Mouse (Mus musculus) adrenal gland, postnatal 25 days (tissue): ENCODE results near the gene Prol1. TPM values are rescaled to one million over a fixed set of nuclear protein-coding genes. Genes with fewer than 3 reads are reported as not detected.
A peak's percentile ranks its signal among the peaks of the same experiment; 100 is the strongest.
"Not testable (repeated sequence)": the region's sequence is repeated elsewhere in the genome, so short reads cannot be mapped to it uniquely, and the experiment has no call there.

Experiments used
- DNase-seq: peaks from one replicate; pipeline ENCODE4 v3.0.0; 2021; ENCODE audit warnings: mixed read lengths
- long read RNA-seq: library from polyadenylated mRNA; stranded (forward); transcript quantifications from one replicate; pipeline ENCODE4 v2.0.0, GENCODE M21; 2021
- total RNA-seq: library from RNA; stranded (reverse); gene quantifications from 2 replicates; pipeline ENCODE4 v1.2.3, GENCODE M21; 2021

The Prol1 gene
- total RNA-seq = not detected in 2 replicates
- long read RNA-seq = 0 reads

GRCm38 (mm10) chr5:88317012-88317411 lies at the start of gene Prol1:
Gene Prol1 (plus strand): TSS chr5:88317312.
- DNase-seq = no peak

- DNase-seq = no peak
Measured at GRCm38 (mm10) chr5:88268619-88269018, 48.5 kb upstream of the Prol1 start, which contains the start of gene Gm7714. Gene Gm7714 (plus strand): TSS chr5:88268919.

DNA sequence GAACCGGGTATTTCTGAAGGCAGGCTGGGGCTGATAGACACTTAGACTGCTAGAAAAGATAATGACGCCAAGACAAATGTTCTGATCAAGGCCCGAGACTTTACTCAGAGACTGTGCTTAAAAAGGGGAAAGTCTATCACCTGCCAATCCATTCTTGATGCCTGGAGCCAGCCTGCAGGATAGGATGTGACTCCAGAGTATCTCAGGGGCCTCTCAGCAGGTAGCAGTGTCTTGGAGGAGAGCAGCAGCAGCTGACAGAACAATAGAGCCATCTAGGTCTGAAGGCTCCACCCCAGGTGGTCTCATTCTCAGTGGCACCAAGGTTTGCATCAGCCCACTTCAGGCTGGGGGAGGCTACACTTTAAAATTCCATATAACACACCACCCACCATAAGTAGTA lies 5.8 kb upstream of the Prol1 start:
- DNase-seq = not testable (repeated sequence)

- not testable (repeated sequence) for DNase-seq
Measured at GRCm38 (mm10) chr5:88348533-88348932, 31.4 kb downstream of the Prol1 start.

- peak; percentile 14 for DNase-seq
Measured at GRCm38 (mm10) chr5:88364768-88365167, 47.7 kb downstream of the Prol1 start.

- no peak for DNase-seq
Measured at GRCm38 (mm10) chr5:88366886-88367285, 49.8 kb downstream of the Prol1 start.

- no peak for DNase-seq
Measured at GRCm38 (mm10) chr5:88370578-88371232, 53.6 kb downstream of the Prol1 start.

DNA sequence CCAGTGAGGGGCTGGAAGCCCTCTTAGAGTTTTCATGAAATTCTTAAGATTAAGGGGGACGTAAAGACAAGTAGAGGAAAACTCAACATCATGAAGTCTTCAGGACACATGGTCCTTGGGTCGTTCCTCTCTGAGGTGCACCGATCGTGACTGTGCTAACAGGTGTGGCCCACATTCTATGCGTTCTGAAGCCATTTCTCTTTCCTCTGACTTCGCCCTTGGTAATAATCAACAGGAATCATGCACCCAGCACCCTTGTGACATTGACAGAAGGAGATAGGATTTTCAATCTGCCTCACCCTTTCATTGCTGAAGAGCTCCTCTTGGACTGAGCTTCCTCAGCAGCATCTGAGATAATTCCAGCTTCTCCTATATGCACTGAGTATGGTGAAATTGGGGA lies 55.5 kb downstream of the Prol1 start:
- DNase-seq = no peak

GRCm38 (mm10) chr5:88375808-88376207 lies 58.7 kb downstream of the Prol1 start, which contains the start of gene Amtn:
Gene Amtn (plus strand): TSS chr5:88376108.
- DNase-seq = no peak

Other genes starting within 250 kb of the Prol1 start
- gene Smr2, start 230.8 kb upstream of the Prol1 start, total RNA-seq = not detected in 2 replicates
- gene Gm11116, start 205.8 kb upstream of the Prol1 start, total RNA-seq = not detected in 2 replicates
- gene Gm11115, start 163.2 kb upstream of the Prol1 start, total RNA-seq = not detected in 2 replicates
- gene Gm7714, start 48.4 kb upstream of the Prol1 start, total RNA-seq = not detected in 2 replicates
- gene Amtn, start 58.8 kb downstream of the Prol1 start, total RNA-seq = not detected in 2 replicates
- not detected in 2 replicates for gene Ambn, start 138.7 kb downstream of the Prol1 start, total RNA-seq
- gene Enam, start 170.7 kb downstream of the Prol1 start, total RNA-seq = not detected in 2 replicates
- gene Jchain, start 210.6 kb downstream of the Prol1 start, total RNA-seq = 0.27 TPM in 1 of 2 replicates, not detected in the other
- 36.8 and 37.2 TPM in 2 replicates for gene Utp3, start 237.2 kb downstream of the Prol1 start, total RNA-seq
- gene Rufy3, start 247.7 kb downstream of the Prol1 start, total RNA-seq = 31.1 and 41.5 TPM in 2 replicates